Mouse (Mus musculus): ENCODE data around the gene Esrrg. TPM values are rescaled to one million over a fixed set of nuclear protein-coding genes. Genes with fewer than 3 reads are reported as not detected.

The Esrrg gene
- total and polyA plus RNA-seq, 2 experiments from 2014 or later: 17.1 to 39.8 TPM

GRCm38 (mm10) chr1:187665901-187666600 lies 57.5 kb downstream of the Esrrg start:
- H3K4me2 ChIP-seq (ENCODE audit: low read depth, low read length, poor library complexity, severe bottlenecking): no peak overlapping the region
- DNase-seq (ENCODE audit: low spot score) (no peak), ATAC-seq (ENCODE audit: low FRiP score) (no peak)
- H3K9ac ChIP-seq (replicated peaks; ENCODE audit: low read length, poor library complexity, severe bottlenecking): no peak overlapping the region
- no peak overlapping the region for H3K27ac ChIP-seq (ENCODE audit: low read depth, low read length)
- no peaks in the 10 kb centered on the region for H3K36me3 ChIP-seq (ENCODE audit: insufficient read depth, low read length)
- TF ChIP-seq CTCF (IDR thresholded peaks at IDR 0.05): no peak
- no peaks in the 10 kb centered on the region for H3K27me3 ChIP-seq (ENCODE audit: insufficient read depth, low read length)
- H3K4me1 ChIP-seq (ENCODE audit: insufficient read depth, low read length): no peaks in the 10 kb centered on the region
- H3K9me3 ChIP-seq (ENCODE audit: low read length): no peaks in the 10 kb centered on the region
- WGBS: 40% methylated on average over 10 of the region's 10 CpGs
- no peak overlapping the region for H3K4me3 ChIP-seq (ENCODE audit: low read depth, low read length)

DNA sequence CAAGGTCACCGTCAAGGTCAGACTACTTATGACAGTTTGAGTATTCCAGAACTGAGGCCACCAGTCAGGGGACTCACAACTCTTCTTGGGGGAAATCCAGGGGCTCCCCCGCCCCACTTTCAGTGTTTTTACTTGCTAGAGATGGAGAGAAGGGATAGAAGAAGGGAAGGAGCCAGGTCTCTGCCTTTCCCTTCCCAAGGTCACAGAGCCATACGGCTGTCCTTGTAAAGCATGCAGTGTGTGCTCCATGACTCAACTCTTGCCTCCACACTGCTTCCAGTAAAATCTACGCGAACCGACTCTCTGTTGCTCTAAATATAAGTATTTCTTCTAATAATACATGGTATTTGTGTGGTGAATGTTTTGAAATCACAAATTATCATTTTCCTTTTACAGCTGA lies 61.2 kb downstream of the Esrrg start:
- Histone ChIP-seq H3K9me3 (ENCODE audit: low read length) (no peaks in the 10 kb centered on the region), H3K4me1 (ENCODE audit: insufficient read depth, low read length) (no peaks in the 10 kb centered on the region), H3K27ac (ENCODE audit: low read depth, low read length) (no peak overlapping the region), H3K36me3 (ENCODE audit: insufficient read depth, low read length) (no peaks in the 10 kb centered on the region), H3K9ac (replicated peaks; ENCODE audit: low read length, poor library complexity, severe bottlenecking) (no peak overlapping the region), H3K4me2 (ENCODE audit: low read depth, low read length, poor library complexity, severe bottlenecking) (no peak overlapping the region), H3K4me3 (ENCODE audit: low read depth, low read length) (no peak overlapping the region), H3K27me3 (ENCODE audit: insufficient read depth, low read length) (no peaks in the 10 kb centered on the region)
- WGBS: 97% methylated on average over 6 of the region's 6 CpGs
- TF ChIP-seq CTCF (IDR thresholded peaks at IDR 0.05): no peak
- DNase-seq (ENCODE audit: low spot score): no peak
- no peak for ATAC-seq (ENCODE audit: low FRiP score)

GRCm38 (mm10) chr1:187672446-187672845 lies 63.9 kb downstream of the Esrrg start:
- Histone ChIP-seq H3K9ac (replicated peaks; ENCODE audit: low read length, poor library complexity, severe bottlenecking) (no peak overlapping the region), H3K4me2 (ENCODE audit: low read depth, low read length, poor library complexity, severe bottlenecking) (no peak overlapping the region), H3K9me3 (ENCODE audit: low read length) (no peaks in the 10 kb centered on the region), H3K4me1 (ENCODE audit: insufficient read depth, low read length) (no peaks in the 10 kb centered on the region), H3K4me3 (ENCODE audit: low read depth, low read length) (no peak overlapping the region), H3K27ac (ENCODE audit: low read depth, low read length) (no peak overlapping the region), H3K36me3 (ENCODE audit: insufficient read depth, low read length) (no peaks in the 10 kb centered on the region), H3K27me3 (ENCODE audit: insufficient read depth, low read length) (no peaks in the 10 kb centered on the region)
- DNase-seq (ENCODE audit: low spot score) (no peak), ATAC-seq (ENCODE audit: low FRiP score) (no peak)
- TF ChIP-seq CTCF (IDR thresholded peaks at IDR 0.05): no peak
- 73% methylated on average over 5 of the region's 5 CpGs for WGBS

DNA sequence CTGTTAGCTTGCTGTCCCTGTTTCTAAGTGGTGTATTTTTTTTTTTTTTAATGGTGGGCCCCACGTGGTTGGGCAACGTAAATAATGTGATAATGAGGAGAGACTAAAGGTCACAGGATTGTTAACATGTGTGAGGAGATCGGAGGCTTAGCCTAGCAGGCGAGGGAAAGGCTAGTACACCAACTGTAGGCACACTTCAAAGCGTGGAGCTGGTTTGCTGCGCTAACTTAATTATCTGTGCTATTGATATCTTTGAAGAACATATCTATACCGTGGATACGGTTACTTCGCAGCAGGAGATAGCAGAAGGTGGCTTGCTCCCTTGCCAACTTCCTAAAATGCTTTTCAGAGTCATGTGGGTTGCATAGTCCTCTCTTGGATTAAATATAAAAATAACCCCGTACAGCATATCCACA lies 66.2 kb downstream of the Esrrg start:
- Histone ChIP-seq H3K9me3 (ENCODE audit: low read length) (no peaks in the 10 kb centered on the region), H3K27ac (ENCODE audit: low read depth, low read length) (no peak overlapping the region), H3K4me3 (ENCODE audit: low read depth, low read length) (no peak overlapping the region), H3K36me3 (ENCODE audit: insufficient read depth, low read length) (no peaks in the 10 kb centered on the region), H3K4me2 (ENCODE audit: low read depth, low read length, poor library complexity, severe bottlenecking) (no peak overlapping the region), H3K9ac (replicated peaks; ENCODE audit: low read length, poor library complexity, severe bottlenecking) (no peak overlapping the region), H3K4me1 (ENCODE audit: insufficient read depth, low read length) (no peaks in the 10 kb centered on the region), H3K27me3 (ENCODE audit: insufficient read depth, low read length) (no peaks in the 10 kb centered on the region)
- DNase-seq (ENCODE audit: low spot score) (no peak), ATAC-seq (ENCODE audit: low FRiP score) (no peak)
- no peak for TF ChIP-seq CTCF (IDR thresholded peaks at IDR 0.05)
- WGBS: 67% methylated on average over 10 of the region's 10 CpGs

GRCm38 (mm10) chr1:187676626-187677025 lies 68.0 kb downstream of the Esrrg start:
- no peaks in the 10 kb centered on the region for H3K9me3 ChIP-seq (ENCODE audit: low read length)
- H3K9ac ChIP-seq (replicated peaks; ENCODE audit: low read length, poor library complexity, severe bottlenecking): no peak overlapping the region
- DNase-seq (ENCODE audit: low spot score): no peak
- H3K27ac ChIP-seq (ENCODE audit: low read depth, low read length): no peak overlapping the region
- 76% methylated on average over 10 of the region's 10 CpGs for WGBS
- H3K4me3 ChIP-seq (ENCODE audit: low read depth, low read length): no peak overlapping the region
- no peaks in the 10 kb centered on the region for H3K4me1 ChIP-seq (ENCODE audit: insufficient read depth, low read length)
- no peaks in the 10 kb centered on the region for H3K36me3 ChIP-seq (ENCODE audit: insufficient read depth, low read length)
- no peak for TF ChIP-seq CTCF (IDR thresholded peaks at IDR 0.05)
- ATAC-seq (ENCODE audit: low FRiP score): no peak
- no peaks in the 10 kb centered on the region for H3K27me3 ChIP-seq (ENCODE audit: insufficient read depth, low read length)
- no peak overlapping the region for H3K4me2 ChIP-seq (ENCODE audit: low read depth, low read length, poor library complexity, severe bottlenecking)

DNA sequence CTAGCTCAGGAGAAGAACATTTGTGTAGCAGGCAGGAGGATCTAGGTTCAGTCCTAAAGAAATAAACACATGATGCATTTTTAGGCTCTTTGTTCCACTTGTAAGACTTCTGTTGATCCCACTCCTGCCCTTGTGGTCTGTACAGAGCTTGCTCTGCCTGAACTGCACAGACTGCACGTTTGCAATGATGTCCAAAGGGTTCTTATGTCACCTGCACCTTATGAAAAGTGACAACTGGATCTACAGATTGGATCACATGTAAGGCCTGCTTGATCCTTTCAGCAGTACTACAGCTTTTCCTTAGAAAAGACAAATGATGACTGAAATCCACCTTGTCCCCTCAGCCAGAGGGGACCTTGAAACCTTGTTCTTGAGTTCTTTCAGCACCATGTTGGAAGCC lies 70.7 kb downstream of the Esrrg start:
- TF ChIP-seq CTCF (IDR thresholded peaks at IDR 0.05): no peak
- Histone ChIP-seq H3K9me3 (ENCODE audit: low read length) (no peaks in the 10 kb centered on the region), H3K4me3 (ENCODE audit: low read depth, low read length) (no peak overlapping the region), H3K4me2 (ENCODE audit: low read depth, low read length, poor library complexity, severe bottlenecking) (no peak overlapping the region), H3K9ac (replicated peaks; ENCODE audit: low read length, poor library complexity, severe bottlenecking) (no peak overlapping the region), H3K36me3 (ENCODE audit: insufficient read depth, low read length) (no peaks in the 10 kb centered on the region), H3K27ac (ENCODE audit: low read depth, low read length) (no peak overlapping the region), H3K4me1 (ENCODE audit: insufficient read depth, low read length) (no peaks in the 10 kb centered on the region), H3K27me3 (ENCODE audit: insufficient read depth, low read length) (no peaks in the 10 kb centered on the region)
- no peak for ATAC-seq (ENCODE audit: low FRiP score)
- DNase-seq (ENCODE audit: low spot score): no peak
- WGBS: 89% methylated on average over 1 of the region's 1 CpGs

Data from midbrain, postnatal 0 days (tissue).